Mouse (Mus musculus) limb, embryonic 13.5 days (tissue): ENCODE data around the gene Klf3. TPM values are rescaled to one million over a fixed set of nuclear protein-coding genes. Genes with fewer than 3 reads are reported as not detected.

Source experiments
- ATAC-seq: fragments of 200-750 bp; cut with Nextera tagmentation; 2 replicates; pipeline ENCODE4 v1.8.0; 2017; ENCODE audit warnings: low read depth, moderate number of reproducible peaks, moderate TSS enrichment; ENCODE audit not compliant: low FRiP score
- H3K27ac ChIP-seq: fragments of 300-500 bp; sonication (generic); 2 replicates; pipeline ENCODE4 v1.5.1; 2015; ENCODE audit warnings: inconsistent platforms, mild to moderate bottlenecking, moderate library complexity
- H3K27me3 ChIP-seq: fragments of 300-500 bp; sonication (generic); 2 replicates; pipeline ENCODE4 v1.6.1; 2015; ENCODE audit warnings: mild to moderate bottlenecking, inconsistent platforms
- H3K36me3 ChIP-seq: fragments of 300-500 bp; sonication (generic); 2 replicates; pipeline ENCODE4 v1.6.1; 2015; ENCODE audit warnings: inconsistent platforms, mild to moderate bottlenecking, moderate library complexity
- H3K4me1 ChIP-seq: fragments of 300-500 bp; sonication (generic); 2 replicates; pipeline ENCODE4 v1.6.1; 2015; ENCODE audit warnings: inconsistent platforms
- H3K4me2 ChIP-seq: fragments of 300-500 bp; sonication (generic); replicated peaks from 2 replicates; pipeline ENCODE4 v1.6.1; 2015; ENCODE audit warnings: inconsistent platforms, mild to moderate bottlenecking, moderate library complexity
- H3K4me3 ChIP-seq: fragments of 300-500 bp; sonication (generic); 2 replicates; pipeline ENCODE4 v1.5.1; 2015; ENCODE audit warnings: moderate library complexity, mild to moderate bottlenecking, inconsistent platforms
- H3K9ac ChIP-seq: fragments of 300-500 bp; sonication (generic); 2 replicates; pipeline ENCODE4 v1.6.1; 2015; ENCODE audit warnings: mild to moderate bottlenecking, inconsistent platforms
- H3K9me3 ChIP-seq: fragments of 300-500 bp; sonication (generic); 2 replicates; pipeline ENCODE4 v1.6.1; 2016; ENCODE audit warnings: inconsistent platforms
- WGBS: fragments of 180-500 bp; shearing (Covaris S2); methylation state at CpG from one replicate; pipeline ENCODE4 v1.1.7; 2015; 5-methylcytosine and 5-hydroxymethylcytosine counted together
- polyA plus RNA-seq: library from polyadenylated mRNA; unstranded; fragments of >200 nt; fragmentation: Nextera tagmentation; extraction: Ambion mirVana; gene quantifications from 2 replicates; pipeline ENCODE4 v1.2.1, GENCODE M21; 2015

Klf3 gene
- polyA plus RNA-seq, 1 experiment from 2014 or later: 46.1 TPM

- H3K27me3 ChIP-seq: no peaks in the 10 kb centered on the region
- no peak for ATAC-seq
- no peak overlapping the region for H3K9ac ChIP-seq
- no peak overlapping the region for H3K4me2 ChIP-seq
- H3K4me3 ChIP-seq: no peak overlapping the region
- H3K27ac ChIP-seq: no peak overlapping the region
- 96% methylated on average over 11 of the region's 11 CpGs for WGBS
- peaks cover 11% of the 10 kb centered on the region; the same call in 1 of the 2 replicates for H3K4me1 ChIP-seq
- no peaks in the 10 kb centered on the region for H3K9me3 ChIP-seq
- peaks cover 94% of the 10 kb centered on the region for H3K36me3 ChIP-seq
Observed at GRCm38 (mm10) chr5:64823431-64823830, 20.2 kb downstream of the Klf3 start.

GRCm38 (mm10) chr5:64824765-64825164, 21.6 kb downstream of the Klf3 start:
- no peak for ATAC-seq
- H3K4me2 ChIP-seq: no peak overlapping the region
- no peak overlapping the region for H3K4me3 ChIP-seq
- no peak overlapping the region for H3K9ac ChIP-seq
- 92% methylated on average over 3 of the region's 3 CpGs for WGBS
- H3K4me1 ChIP-seq: peaks cover 2% of the 10 kb centered on the region; the same call in 1 of the 2 replicates
- no peak overlapping the region for H3K27ac ChIP-seq
- no peaks in the 10 kb centered on the region for H3K27me3 ChIP-seq
- H3K36me3 ChIP-seq: peaks cover 97% of the 10 kb centered on the region
- H3K9me3 ChIP-seq: no peaks in the 10 kb centered on the region

GRCm38 (mm10) chr5:64825496-64825895, 22.3 kb downstream of the Klf3 start:
- Histone ChIP-seq H3K27ac (no peak overlapping the region), H3K4me2 (no peak overlapping the region), H3K4me3 (no peak overlapping the region), H3K36me3 (peaks cover 97% of the 10 kb centered on the region), H3K9me3 (no peaks in the 10 kb centered on the region), H3K9ac (no peak overlapping the region), H3K4me1 (no peaks in the 10 kb centered on the region), H3K27me3 (no peaks in the 10 kb centered on the region)
- ATAC-seq: no peak
- WGBS: 91% methylated on average over 7 of the region's 7 CpGs

- Histone ChIP-seq H3K4me3 (no peak overlapping the region), H3K36me3 (peaks cover 92% of the 10 kb centered on the region), H3K27ac (no peak overlapping the region), H3K4me2 (no peak overlapping the region), H3K27me3 (no peaks in the 10 kb centered on the region), H3K4me1 (no peaks in the 10 kb centered on the region), H3K9ac (no peak overlapping the region), H3K9me3 (no peaks in the 10 kb centered on the region)
- no peak for ATAC-seq
- WGBS: 95% methylated on average over 12 of the region's 12 CpGs
Observed at GRCm38 (mm10) chr5:64827151-64827550, 24.0 kb downstream of the Klf3 start.

GRCm38 (mm10) chr5:64828314-64828713, 25.1 kb downstream of the Klf3 start:
- 88% methylated on average over 9 of the region's 9 CpGs for WGBS
- Histone ChIP-seq H3K27me3 (no peaks in the 10 kb centered on the region), H3K9ac (no peak overlapping the region), H3K9me3 (0 out of 2 replicates have a peak, but pooled peaks cover 2% of the 10 kb centered on the region), H3K4me2 (no peak overlapping the region), H3K4me3 (no peak overlapping the region), H3K36me3 (peaks cover 86% of the 10 kb centered on the region), H3K27ac (no peak overlapping the region), H3K4me1 (no peaks in the 10 kb centered on the region)
- no peak for ATAC-seq

GRCm38 (mm10) chr5:64829606-64830005, 26.4 kb downstream of the Klf3 start:
- Histone ChIP-seq H3K4me2 (no peak overlapping the region), H3K9ac (no peak overlapping the region), H3K36me3 (peaks cover 75% of the 10 kb centered on the region), H3K4me3 (no peak overlapping the region), H3K4me1 (no peaks in the 10 kb centered on the region), H3K27me3 (no peaks in the 10 kb centered on the region), H3K27ac (no peak overlapping the region), H3K9me3 (0 out of 2 replicates have a peak, but pooled peaks cover 4% of the 10 kb centered on the region)
- 94% methylated on average over 10 of the region's 10 CpGs for WGBS
- no peak for ATAC-seq

GRCm38 (mm10) chr5:64830773-64831172, 27.6 kb downstream of the Klf3 start:
- Histone ChIP-seq H3K36me3 (peaks cover 66% of the 10 kb centered on the region), H3K9me3 (0 out of 2 replicates have a peak, but pooled peaks cover 4% of the 10 kb centered on the region), H3K27ac (no peak overlapping the region), H3K27me3 (no peaks in the 10 kb centered on the region), H3K4me1 (no peaks in the 10 kb centered on the region), H3K4me2 (no peak overlapping the region), H3K4me3 (no peak overlapping the region), H3K9ac (no peak overlapping the region)
- ATAC-seq: no peak
- WGBS: 90% methylated on average over 3 of the region's 3 CpGs

GRCm38 (mm10) chr5:64833410-64833809, 30.2 kb downstream of the Klf3 start:
- Histone ChIP-seq H3K27ac (no peak overlapping the region), H3K27me3 (no peaks in the 10 kb centered on the region), H3K9ac (no peak overlapping the region), H3K36me3 (peaks cover 39% of the 10 kb centered on the region), H3K4me3 (no peak overlapping the region), H3K4me1 (no peaks in the 10 kb centered on the region), H3K9me3 (peaks cover 8% of the 10 kb centered on the region; the same call in 1 of the 2 replicates), H3K4me2 (no peak overlapping the region)
- ATAC-seq: no peak

- no peak for ATAC-seq
- no peak overlapping the region for H3K4me3 ChIP-seq
- peaks cover 31% of the 10 kb centered on the region for H3K36me3 ChIP-seq
- H3K4me1 ChIP-seq: no peaks in the 10 kb centered on the region
- no peaks in the 10 kb centered on the region for H3K27me3 ChIP-seq
- WGBS: 50% methylated on average over 1 of the region's 1 CpGs
- H3K9ac ChIP-seq: no peak overlapping the region
- peaks cover 8% of the 10 kb centered on the region; the same call in 1 of the 2 replicates for H3K9me3 ChIP-seq
- no peak overlapping the region for H3K27ac ChIP-seq
- no peak overlapping the region for H3K4me2 ChIP-seq
Observed at GRCm38 (mm10) chr5:64834213-64834612, 31.0 kb downstream of the Klf3 start.

- H3K27me3 ChIP-seq: no peaks in the 10 kb centered on the region
- H3K9me3 ChIP-seq: peaks cover 8% of the 10 kb centered on the region; the same call in 1 of the 2 replicates
- no peak for ATAC-seq
- H3K36me3 ChIP-seq: peaks cover 20% of the 10 kb centered on the region
- WGBS: 83% methylated on average over 4 of the region's 4 CpGs
- peaks cover 9% of the 10 kb centered on the region; the same call in 1 of the 2 replicates for H3K4me1 ChIP-seq
- no peak overlapping the region for H3K9ac ChIP-seq
- H3K4me3 ChIP-seq: no peak overlapping the region
- no peak overlapping the region for H3K4me2 ChIP-seq
- H3K27ac ChIP-seq: no peak overlapping the region
Observed at GRCm38 (mm10) chr5:64835295-64835694, 32.1 kb downstream of the Klf3 start.

GRCm38 (mm10) chr5:64839016-64839599, 35.9 kb downstream of the Klf3 start:
- H3K27ac ChIP-seq: no peak overlapping the region
- H3K36me3 ChIP-seq: no peaks in the 10 kb centered on the region
- H3K4me1 ChIP-seq: peaks cover 9% of the 10 kb centered on the region; the same call in 1 of the 2 replicates
- H3K9me3 ChIP-seq: peaks cover 11% of the 10 kb centered on the region; the same call in 1 of the 2 replicates
- no peak overlapping the region for H3K4me2 ChIP-seq
- WGBS: 79% methylated on average over 6 of the region's 6 CpGs
- no peak overlapping the region for H3K9ac ChIP-seq
- ATAC-seq: no peak
- no peaks in the 10 kb centered on the region for H3K27me3 ChIP-seq
- no peak overlapping the region for H3K4me3 ChIP-seq

GRCm38 (mm10) chr5:64840087-64840486, 36.9 kb downstream of the Klf3 start:
- ATAC-seq: peak; percentile 87
- WGBS: 35% methylated on average over 1 of the region's 1 CpGs
- H3K9ac ChIP-seq: no peak overlapping the region
- H3K27me3 ChIP-seq: no peaks in the 10 kb centered on the region
- no peak overlapping the region for H3K4me2 ChIP-seq
- peaks cover 13% of the 10 kb centered on the region; the same call in 1 of the 2 replicates for H3K9me3 ChIP-seq
- no peak overlapping the region for H3K4me3 ChIP-seq
- no peaks in the 10 kb centered on the region for H3K36me3 ChIP-seq
- H3K27ac ChIP-seq: no peak overlapping the region
- peaks cover 9% of the 10 kb centered on the region; the same call in 1 of the 2 replicates for H3K4me1 ChIP-seq

GRCm38 (mm10) chr5:64844622-64845021, 41.4 kb downstream of the Klf3 start:
- ATAC-seq: no peak
- Histone ChIP-seq H3K4me1 (peaks cover 7% of the 10 kb centered on the region; the same call in 1 of the 2 replicates), H3K4me3 (no peak overlapping the region), H3K9ac (no peak overlapping the region), H3K4me2 (no peak overlapping the region), H3K9me3 (peaks cover 9% of the 10 kb centered on the region; the same call in 1 of the 2 replicates), H3K36me3 (no peaks in the 10 kb centered on the region), H3K27me3 (no peaks in the 10 kb centered on the region), H3K27ac (no peak overlapping the region)
- 88% methylated on average over 3 of the region's 3 CpGs for WGBS
